Mouse (Mus musculus) T-helper 17 cell (primary cell): ENCODE results near the gene Sirt2.

ENCODE experiments used
- in situ Hi-C, 2 experiments: fragments of 300-600 bp; cut with MboI, MseI; formaldehyde crosslinking; loops; 1 replicate in 1 of 2; 2 replicates in 1 of 2; pipeline ENCODE4 v1.15.1; 2025; ENCODE audit warnings: high pct_unique_total_duplicates in 2 of 2

The Sirt2 gene

DNA sequence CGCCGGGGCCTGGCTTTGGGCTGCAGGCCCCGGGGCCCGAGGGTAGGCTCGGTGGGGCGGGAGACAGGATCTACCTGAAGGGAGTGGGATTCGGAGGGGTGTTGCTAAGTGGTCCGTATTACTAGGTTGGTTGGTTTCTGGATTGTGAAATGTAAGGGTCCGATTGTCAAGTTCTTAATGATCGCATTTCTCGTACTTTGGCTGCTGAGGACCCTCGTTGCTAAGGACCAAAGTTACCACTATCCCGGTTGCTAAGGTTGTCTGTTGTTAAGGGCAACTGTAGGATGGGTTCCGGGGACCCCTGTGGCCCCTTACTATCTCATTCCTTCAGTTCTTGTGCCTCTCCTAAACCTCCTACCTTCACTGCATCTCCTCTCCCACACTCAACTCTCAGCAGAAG lies 375 bp downstream of the Sirt2 start:
- in situ Hi-C loops = no loop called here

DNA sequence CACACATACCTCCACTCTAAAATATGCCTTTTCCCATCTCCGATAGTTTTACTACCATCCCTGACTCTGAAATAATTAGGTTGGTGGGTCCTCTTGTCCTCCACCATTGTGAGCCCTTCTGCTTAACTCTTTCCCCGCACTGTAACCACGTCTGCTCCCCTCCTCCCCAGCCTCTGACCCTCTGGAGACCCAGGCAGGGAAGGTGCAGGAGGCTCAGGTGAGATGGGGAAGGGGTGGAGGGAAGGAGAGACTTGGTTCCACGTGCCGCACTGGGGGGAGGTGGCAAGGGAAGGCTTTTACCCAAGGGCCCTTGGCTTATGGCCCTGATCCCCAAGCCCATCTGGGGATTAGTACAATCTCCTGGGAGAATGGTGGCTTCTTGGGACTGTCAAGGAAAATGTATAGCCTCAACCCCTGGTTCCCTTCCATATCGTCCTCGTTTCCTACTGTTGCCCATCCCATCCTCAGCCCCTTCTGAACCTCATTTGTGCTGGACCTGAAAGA lies 979 bp downstream of the Sirt2 start, which contains the start of gene Nfkbib:
Gene Nfkbib (minus strand): TSS at position 51 of the 504 bp plus-strand sequence.
- in situ Hi-C loops = no loop called here

DNA sequence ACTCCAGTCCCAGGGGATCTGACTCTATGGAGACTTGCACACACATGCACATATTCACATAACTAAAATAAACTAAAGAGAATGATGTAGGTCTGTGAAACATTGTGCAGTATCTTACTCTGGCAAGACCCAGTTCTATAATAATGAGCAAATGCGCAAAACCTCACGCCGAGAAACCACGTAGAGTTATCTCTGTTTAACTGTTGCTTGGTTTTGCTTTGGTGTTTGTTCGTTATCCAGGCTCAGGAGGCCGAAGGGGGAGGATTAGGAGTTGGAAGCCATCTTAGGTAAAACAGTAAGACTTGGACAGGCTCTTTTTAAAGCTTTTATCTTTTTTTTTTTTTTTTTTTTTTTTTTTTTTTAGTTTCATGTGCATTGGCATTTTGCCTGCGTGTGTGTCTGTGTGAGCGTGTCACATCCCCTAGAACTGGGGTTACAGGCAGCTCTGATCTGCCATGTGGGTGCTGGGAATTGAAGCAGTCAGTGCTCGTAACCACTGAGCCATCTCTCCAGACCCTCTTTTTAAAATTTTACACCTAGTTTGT lies 3.0 kb downstream of the Sirt2 start:
- in situ Hi-C loops = no loop called here

DNA sequence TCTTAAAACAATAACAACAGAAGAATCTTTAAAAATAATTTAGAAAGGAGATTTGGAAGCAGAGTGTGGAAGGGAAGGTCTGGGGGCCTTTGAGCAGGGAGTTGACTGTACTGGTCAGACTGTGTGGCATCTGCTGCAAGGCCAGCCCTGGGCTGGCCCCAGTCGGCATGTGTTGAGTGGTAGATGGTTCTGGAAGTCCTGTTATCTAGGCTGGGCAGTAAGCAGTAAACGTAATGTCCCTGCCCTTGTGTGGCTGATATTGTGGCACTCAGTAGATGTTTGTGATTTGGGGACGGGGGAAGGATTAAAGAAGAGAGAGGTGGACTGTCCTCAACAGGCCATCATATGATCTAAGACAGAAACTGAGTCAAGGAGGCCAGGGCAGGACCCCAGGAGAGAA lies 3.8 kb downstream of the Sirt2 start:
- in situ Hi-C loops = no loop called here

DNA sequence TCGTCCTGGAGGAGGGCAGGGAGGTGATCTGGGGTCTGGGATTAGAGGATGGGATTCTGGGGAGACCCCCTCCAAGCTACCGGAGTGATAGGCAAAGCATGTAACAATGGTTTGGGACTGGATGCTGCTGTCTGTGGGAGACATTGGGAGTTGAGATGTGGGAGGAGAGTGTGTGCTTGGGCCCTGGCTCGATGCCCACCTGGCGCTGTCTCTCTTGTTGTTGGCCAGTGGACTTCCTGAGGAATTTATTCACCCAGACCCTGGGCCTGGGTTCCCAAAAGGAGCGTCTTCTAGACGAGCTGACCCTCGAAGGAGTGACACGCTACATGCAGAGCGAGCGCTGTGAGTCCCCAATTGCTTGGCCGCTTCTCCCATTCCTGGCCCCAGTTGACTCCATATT lies 5.3 kb downstream of the Sirt2 start:
- in situ Hi-C loops = no loop called here

DNA sequence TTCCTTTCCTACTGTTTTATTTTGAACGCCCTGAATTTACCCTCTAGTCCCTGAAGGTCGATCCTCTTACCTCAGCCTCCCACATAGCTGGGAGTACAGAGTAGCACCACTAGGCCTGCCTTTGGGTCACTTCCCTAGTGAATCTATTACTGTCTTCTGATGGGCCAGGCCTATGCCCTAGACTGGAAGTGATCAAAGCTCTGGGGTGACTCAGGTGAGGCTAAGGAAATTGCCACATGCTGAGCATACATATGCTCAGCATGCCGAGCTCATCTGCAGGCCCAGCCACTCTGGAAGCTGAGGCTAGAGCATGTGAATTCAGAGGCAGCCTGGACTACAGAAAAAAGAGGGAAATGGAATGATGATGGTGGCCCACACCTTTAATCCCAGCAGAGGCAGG lies 6.6 kb downstream of the Sirt2 start:
- in situ Hi-C loops = no loop called here

DNA sequence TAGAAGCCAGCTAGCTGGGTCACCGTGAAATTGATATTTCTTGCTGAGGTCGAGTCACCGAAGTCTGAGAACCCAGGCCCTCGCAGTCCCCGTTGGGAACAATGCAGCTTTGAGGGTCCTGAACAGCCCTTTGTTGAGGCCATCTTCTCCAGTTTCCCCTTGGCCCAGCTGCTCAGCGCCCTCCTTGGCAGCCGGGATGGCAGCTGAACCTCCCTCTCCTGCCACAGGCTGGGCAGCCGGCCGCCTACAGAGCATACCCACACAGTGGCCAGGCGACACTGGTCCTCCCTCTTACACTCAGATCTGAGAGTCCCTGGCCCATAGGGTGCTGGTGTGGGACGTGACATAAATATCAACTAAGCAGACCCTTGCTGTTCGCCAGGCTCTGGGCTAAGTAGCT lies 7.6 kb downstream of the Sirt2 start:
- in situ Hi-C loops = no loop called here

DNA sequence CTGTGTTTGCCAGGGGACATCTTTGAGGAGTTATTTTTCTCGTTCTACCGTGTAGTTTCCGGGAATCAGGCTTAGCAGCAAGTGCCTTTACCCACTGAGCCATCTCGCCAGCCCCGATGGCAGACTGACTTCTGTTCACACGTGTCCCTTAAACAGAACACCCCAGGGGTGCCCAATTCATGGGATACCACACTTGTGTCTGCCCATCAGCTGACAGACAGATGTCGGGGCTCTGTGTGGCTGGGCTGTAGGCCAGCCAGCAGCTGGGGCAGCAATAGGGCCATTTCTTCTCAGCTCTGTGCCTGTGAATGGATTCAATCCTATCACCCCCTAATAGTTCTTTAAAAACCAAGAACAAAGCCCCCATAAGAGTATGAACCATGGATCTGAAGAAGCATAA lies 8.6 kb downstream of the Sirt2 start:
- in situ Hi-C loops = no loop called here

DNA sequence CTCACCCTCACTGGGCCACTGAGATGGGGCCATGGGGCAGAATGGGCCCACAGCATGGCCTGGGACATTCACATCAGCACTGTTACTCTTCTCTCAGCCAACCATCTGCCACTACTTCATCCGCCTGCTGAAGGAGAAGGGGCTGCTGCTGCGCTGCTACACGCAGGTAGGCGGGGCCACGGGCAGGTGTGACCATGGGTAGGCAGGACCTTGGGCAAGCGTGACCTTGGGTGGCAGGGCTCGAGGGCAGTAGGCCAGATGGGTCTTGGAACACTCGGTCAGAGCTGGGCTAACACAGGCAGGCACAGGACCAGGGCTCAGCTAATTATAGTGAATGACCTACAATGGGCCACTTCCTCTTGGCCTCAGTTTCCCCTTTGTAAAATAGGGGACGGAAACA lies 12.3 kb downstream of the Sirt2 start:
- in situ Hi-C loops = no loop called here

DNA sequence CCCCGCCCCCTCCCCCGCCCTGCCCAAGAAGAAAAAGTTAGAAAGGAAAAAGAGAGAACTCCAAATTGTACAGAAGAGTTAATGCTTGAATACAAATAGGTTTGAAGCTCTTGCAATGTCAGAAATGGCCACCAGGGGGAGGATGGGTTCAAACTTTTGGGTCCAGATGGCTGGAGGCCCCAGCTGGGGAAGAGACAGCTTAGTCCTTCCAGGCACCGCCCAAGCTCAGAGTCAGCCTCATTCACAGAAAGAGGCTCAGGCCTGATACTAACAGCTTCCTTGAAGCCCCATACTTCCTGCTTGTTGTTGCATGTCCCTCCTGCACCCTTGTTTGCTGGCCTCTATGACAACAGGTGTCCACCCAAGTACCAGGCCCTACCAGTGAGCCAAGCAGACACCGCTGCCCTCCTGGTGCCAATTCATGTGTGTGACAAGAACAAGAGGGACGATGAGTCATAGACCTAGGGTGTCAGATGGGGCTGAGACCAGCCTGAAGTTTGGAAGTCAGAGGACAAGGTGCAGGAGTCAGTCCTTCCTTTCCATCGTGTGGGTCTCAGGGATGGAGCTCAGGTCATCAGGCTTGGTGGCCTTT lies 13.6 kb downstream of the Sirt2 start:
- in situ Hi-C loops = no loop called here

DNA sequence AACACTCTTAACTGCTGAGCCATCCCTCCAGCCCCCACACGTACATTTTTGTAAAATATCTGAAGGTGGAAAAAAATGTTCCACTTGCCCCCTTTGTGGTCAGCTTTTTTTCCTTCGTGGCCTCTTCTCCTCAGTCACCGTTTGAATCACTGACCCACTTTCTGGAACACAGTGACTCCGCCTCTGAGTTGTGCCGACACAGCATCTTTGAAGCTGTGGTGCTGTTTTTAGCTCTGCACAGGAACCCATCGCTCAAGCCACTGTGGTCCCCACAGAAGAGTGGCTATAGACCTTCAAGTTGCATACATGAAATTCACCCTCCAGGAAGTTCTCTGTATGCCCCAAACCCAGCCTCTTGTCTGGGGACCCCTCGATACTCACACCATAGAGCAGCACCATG lies 14.3 kb downstream of the Sirt2 start:
- in situ Hi-C loops = no loop called here

DNA sequence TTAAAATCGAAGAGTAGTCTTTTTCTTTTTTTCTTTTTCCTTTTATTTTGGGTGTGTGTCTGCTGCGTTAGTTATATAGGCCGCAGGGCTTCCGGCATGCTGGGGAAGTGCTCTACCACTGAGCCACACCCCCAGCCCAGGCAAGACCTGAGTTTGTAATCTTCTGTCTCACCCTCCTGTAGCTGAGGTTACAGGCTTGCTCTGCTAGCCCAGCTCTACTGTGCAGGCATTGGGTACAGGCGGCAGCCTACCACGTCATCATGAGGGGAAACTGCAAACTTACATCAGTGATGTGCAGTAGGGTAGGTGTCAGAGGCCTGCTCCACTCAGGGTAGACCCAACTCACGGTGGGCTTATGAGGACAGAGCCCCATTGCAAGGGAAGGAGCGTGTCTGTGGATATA lies 14.7 kb downstream of the Sirt2 start:
- in situ Hi-C loops = no loop called here

DNA sequence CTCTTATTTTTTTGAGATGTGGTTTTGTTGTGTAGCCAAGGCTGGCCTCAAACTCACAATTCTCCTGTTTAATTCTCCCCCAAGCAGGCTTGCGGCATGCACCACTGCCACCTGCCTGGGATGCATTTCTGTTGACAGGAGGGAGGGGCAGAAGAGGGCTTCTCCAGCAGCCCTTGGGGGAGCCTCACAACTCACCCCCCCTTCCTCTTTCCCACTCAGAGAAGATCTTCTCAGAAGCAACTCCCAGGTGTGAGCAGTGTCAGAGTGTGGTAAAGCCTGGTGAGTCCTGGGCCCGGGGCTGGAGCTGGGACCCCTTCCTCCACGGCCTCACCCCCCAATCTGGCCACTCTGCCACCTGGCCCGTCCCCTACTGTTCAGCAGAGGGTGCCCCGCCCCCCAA lies 18.6 kb downstream of the Sirt2 start:
- in situ Hi-C loops = no loop called here

DNA sequence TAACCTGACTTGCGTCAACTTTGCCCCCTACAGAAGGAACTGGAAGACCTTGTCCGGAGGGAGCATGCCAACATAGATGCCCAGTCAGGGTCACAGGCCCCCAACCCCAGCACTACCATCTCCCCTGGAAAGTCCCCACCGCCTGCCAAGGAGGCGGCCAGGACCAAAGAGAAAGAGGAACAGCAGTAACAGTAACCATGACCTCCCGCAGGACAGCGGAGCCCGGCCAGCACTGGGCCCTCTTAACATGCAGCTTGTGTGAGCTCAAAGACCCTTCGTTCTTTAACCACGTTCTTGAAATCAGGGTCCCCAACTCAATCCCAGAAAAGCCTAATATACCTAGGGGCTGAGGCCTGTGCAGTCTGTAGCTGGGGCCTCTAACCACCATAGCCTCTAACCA lies 21.3 kb downstream of the Sirt2 start:
- in situ Hi-C loops = no loop called here

DNA sequence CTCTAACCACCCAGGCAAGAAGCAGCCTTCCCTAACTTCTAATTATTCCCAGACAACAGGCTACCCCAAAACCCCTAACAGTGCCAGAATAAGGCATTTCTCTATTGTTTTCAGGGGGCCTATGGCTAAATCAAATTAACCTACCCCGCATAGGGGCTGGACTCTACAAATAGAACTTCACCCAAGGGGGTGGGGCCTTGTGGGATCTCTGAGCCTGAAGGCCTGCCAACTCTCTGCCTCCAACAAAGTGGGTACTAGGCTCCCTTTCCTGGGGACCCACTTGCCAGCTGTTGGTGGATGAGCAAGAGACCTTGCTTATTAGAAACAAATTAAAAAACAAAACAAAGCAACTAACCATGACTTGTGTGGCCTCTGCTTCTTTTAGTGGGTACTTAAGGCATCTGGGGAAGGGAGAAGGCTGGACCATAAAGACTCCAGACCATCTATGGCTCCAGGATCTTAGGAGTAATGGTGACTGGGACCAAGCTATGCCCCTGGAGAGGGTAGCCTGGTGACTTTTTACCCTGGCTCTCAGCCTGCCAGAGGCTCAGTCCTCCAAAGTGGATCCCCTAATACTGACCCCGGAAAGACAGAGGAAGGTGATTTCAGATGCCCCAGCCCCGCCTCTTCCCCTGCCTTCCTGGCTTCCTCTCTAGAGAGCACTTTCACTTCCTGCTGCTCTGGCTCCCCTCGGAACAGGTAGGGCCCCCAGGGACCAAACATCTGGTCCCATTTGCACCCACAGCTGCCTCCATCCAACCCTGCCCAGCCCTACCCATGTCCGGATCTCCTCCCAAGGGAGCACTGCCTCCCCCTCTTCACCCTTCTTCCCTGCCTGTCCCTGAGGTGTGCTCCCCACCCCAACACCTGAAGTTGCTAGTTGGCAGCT lies 22.0 kb downstream of the Sirt2 start, which contains the start of gene Rinl:
Gene Rinl (plus strand): TSS at position 663 of the 889 bp plus-strand sequence.
- in situ Hi-C loops = no loop called here

DNA sequence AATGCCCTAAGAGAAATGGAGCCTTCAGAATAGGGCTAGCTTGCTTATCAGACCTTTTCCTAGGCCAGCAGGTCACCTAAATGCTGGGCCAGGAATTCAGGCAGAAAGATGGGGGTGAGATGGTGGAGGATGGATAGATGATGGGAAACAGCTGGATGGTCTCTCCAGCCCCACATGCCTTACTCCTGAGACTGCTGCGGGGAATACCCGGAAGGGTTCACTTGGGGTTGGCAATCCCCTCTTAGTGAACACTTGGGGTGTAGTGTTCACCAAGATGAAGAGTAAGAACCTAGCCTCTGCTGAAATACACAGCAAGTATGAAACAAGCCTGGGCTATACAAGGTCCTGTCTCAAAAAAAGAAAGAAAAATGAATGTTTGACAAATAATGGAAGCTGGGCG lies 22.7 kb downstream of the Sirt2 start:
- in situ Hi-C loops = no loop called here

DNA sequence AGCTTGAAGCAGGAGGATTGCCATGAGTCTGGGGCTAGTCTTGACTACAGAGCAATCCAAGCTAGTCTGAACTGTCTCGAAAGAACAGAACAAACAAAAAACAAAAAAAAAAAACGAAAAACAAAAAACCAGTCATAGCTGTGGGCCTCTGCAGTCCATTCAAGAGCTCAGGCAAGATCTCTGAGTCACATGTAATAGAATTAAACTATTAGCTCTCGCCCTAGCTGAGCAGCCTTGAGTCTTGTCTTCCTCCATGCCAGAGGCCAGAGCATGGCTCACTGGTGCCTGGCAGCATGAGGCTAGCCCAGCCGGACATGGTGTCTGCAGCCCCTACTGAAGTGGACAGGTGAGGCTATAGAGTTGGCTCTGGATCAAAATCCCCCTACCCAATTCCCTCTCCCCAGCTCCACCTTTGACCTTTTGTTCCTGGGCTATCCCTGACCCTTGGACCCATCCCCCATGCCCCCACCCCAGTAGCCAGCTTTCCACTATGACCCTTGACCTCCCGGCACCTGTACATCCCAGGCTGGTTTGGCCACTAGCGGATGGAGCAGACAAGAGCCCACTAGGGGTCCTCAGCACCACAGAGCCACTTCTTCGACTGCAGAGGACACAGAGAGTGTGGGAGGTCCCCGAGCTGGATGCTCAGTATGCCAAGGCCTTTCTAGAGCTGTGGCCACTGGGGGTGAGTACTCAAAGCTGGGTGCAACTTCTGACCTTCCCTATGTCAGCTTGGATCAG lies 23.7 kb downstream of the Sirt2 start:
- in situ Hi-C loops = no loop called here

DNA sequence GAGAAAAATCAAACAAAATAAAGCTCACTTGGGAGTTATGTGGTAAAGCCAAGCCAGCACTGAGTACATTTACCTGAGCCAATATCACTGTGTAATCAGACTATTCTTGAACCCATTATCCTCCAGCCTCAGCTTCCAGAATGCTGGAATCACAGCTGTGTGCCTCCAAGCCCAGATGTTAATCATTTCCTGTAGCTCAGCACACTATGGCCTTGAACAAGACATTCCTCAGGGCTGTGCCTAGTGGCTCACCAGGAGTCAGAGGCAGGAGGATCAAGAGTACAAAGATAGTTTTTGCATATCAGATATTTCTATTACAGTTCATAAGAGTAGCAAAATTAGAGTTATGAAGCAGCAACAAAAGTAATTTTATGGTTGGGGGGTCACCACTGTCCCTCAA lies 25.2 kb downstream of the Sirt2 start:
- in situ Hi-C loops = no loop called here

DNA sequence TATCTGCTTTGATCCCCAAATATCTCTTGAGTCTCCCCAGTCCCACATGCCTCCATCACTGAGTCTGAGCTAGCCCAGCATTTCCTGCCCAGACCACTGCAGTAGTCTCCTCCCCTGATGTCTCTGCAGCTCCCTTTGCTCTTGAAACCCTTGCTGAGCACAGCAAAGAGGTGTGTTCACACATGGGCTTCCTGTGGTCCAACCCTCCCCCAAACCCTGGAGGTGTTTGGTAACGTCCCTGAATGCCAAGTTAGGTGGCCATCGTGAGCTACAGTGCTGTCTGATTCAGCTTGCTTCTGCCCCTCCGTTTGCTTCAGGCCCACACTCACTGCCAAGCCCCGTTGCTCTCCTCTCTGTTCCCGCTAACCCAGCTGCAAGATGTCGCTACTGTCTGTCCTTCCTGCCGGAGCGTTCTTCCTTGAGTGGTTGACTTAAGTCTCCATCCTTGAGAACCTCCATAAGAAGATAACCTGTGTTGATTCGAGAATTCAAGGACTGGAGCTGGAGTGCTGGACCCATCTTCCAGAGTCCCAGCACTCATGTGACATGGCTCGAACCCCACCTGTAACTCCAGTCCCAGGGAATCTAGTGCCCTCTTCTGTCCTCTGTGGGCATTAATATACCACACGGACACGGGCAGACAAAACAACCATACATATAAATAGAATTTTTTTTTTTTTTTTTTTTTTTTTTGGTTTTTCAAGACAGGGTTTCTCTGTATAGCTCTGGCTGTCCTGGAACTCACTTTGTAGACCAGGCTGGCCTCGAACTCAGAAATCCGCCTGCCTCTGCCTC lies 26.1 kb downstream of the Sirt2 start:
- in situ Hi-C loops = no loop called here

DNA sequence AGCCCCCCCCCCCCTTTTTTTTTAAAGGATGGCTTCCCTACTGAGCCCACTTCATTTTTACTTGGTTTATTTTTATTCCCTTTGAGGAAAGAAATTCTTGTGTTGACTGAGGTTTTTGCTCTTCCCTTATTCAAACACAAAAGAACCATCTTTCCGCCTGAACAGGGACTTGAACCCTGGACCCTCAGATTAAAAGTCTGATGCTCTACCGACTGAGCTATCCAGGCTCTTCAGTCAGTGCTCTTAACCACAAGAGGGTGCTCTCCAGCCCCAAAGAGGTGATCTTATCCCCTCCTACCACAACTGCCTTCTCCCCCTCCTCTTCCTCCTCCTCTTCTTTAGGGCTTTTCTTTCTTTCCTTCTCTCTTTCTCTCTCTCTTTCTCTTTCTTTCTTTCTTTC lies 27.3 kb downstream of the Sirt2 start:
- in situ Hi-C loops = no loop called here

DNA sequence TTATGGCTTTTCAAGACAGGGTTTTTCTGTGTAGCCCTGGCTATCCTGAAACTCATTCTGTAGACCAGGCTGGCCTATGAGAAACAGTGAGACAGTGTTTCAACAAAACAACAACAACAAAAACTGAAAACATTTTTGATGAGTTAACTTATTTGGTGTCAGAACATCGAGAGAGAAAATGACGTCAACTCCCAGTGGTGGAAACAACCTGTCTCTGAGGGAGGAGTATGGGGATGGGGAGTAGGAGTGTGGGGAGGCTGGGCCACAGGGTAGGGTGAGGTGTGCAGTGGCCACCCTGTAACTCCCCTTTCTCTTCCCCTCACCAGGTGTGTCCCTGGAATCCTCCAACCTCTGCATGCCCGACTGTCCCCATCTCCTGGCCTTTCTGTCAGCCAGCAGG lies 28.0 kb downstream of the Sirt2 start:
- in situ Hi-C loops = no loop called here
